Mouse (Mus musculus) activated CD4-positive, CD25-positive, alpha-beta regulatory T cell, adult 4 months (primary cell): ENCODE measurements around the gene Ralgapa2. TPM values are rescaled to one million over a fixed set of nuclear protein-coding genes. Genes with fewer than 3 reads are reported as not detected.

Source experiments
- ATAC-seq: one replicate; pipeline ENCODE4 v1.8.0; 2017
- polyA plus RNA-seq, 2 experiments: library from polyadenylated mRNA; unstranded; fragments of 100-300 nt; shearing (Covaris generic); gene quantifications; one replicate each; pipeline ENCODE4 v1.2.1; 2017

Gene Ralgapa2
- polyA plus RNA-seq, 2 experiments from 2014 or later, result 9.3 to 12.0 TPM

DNA sequence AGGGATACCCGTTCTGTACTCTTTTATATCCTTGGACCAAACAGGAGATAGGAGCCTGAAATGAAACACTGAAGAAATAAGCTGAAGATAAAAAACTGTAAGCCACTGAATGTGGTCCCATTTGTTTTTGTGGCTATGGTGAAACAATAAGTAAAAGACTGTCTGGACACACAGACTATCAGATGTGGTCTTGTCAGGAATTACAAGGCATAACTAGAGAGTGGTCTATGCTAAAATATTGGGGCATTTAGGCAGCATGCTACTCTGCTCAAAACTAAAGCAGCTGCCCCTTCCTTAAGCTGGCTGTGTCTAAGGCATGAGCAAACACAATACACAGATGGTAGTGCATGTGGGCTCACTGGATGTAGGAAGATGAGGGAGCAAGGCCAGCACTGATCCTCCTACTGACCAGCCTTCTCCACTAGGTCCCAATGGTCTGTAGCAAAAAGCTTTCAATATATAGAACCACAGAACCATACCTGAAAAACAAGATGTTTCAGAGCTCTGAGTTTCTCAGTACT lies 211.6 kb downstream of the Ralgapa2 start:
- ATAC-seq, result no peak

DNA sequence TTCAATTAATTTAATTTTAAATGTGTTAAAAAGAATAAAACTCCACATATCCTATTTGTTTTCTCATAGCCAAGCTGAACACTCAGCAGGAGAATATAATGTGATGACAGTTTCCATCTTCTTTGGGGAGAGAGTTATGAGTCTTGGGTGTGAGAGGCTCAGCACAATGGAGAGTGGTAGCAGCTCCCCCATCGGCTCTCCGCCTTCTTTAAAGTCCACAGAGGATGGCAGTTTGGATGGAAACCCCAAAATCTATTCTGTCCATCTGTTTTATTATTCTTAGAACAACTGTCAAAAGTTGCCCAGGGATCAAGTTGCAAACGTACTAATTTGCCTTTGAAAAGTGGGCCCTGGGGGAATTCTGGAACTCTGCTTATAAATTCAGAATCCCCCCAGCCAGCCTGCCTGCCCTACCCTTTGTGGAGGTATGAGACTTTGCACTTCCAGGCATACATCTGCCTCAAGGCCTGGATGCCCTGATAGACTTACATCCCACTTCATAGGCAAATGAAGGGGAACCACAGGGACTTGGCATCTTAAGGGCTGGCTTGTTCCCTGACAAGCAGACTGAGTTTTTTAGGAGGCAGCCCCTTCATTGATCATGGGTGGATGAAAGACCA lies 212.2 kb downstream of the Ralgapa2 start:
- ATAC-seq, result no peak

DNA sequence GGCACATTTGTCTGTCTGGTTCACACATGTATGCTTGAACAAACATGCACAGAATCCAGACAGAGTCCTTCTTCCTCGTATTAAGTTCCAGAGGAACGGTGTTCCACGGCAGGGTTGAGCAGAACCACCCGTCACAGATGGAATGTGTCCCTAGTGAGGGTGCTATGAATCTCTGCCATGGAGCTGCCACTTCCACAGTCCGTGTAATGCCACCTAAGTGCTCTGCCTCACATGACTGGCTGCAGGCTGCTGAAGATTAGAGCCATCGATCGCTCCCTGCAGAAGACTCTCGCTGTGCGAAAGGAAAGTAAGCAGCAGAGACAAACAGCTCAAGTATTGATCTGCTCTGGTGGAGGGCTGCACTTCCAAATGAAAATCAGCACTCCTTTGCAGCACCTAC lies 218.6 kb downstream of the Ralgapa2 start:
- ATAC-seq, result no peak

- ATAC-seq, result no peak
Measured at GRCm38 (mm10) chr2:146290871-146291637, 221.1 kb downstream of the Ralgapa2 start.

GRCm38 (mm10) chr2:146290366-146290765 lies 221.8 kb downstream of the Ralgapa2 start:
- ATAC-seq, result no peak

DNA sequence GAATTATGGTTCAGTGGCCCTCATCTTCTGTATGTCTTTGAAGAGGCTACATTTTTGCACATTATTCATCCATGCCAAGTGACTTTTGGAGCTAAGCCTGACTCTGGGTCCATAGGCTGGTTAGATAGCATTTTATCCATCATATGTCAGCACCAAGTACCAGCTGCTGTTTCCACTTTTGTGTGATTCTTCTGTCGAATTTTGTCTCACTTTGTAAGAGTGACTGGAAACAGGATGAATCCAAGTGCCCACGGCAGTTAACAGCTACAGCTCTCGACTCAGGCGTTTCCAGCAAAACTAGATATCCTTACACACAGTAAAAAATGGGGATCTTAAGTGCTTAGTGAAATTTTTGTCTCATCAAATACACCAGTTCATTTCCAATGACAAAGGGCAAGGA lies 222.8 kb downstream of the Ralgapa2 start:
- ATAC-seq, result no peak

- no peak for ATAC-seq
Measured at GRCm38 (mm10) chr2:146288326-146288725, 223.8 kb downstream of the Ralgapa2 start.

DNA sequence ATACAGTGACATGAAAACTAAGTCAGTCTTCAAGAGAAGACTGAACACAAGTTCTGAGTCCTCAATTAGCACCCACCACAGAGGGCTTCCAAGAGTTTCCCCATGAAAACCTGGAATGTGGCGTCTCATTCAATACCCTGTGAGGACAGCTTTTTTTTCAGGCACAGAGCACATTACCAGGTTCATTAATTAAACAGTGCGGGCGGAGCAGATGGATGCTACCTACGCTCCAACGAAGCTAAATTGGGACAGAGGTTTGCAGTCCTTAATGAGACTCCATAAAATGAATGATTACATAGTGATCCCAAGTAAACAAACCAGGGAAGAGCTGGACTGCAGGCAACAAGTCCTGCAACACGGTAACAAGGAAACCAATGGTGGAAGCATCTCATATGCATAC lies 224.6 kb downstream of the Ralgapa2 start:
- no peak for ATAC-seq

DNA sequence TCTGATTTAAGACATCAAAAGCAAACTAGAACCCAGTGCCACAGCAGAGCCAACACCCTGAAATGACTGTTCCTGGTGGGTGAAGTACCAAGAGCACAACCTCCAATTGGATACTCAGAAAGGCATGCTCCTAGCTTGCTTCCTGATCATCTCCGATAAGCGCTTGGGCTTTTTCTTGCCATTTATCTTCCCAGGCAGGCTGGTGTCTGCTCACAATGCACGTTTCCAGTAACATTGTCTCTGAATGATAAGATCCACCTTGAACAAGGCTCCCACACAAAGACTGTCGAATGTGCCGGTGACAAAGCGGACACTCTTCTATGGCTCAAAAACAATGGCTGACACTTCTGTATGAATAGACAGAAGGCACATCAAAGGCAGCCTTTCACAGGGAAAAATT lies 230.8 kb downstream of the Ralgapa2 start:
- ATAC-seq, result no peak

- ATAC-seq, result no peak
Measured at GRCm38 (mm10) chr2:146280921-146281274, 231.2 kb downstream of the Ralgapa2 start.

- no peak for ATAC-seq
Measured at GRCm38 (mm10) chr2:146280221-146280920, 231.8 kb downstream of the Ralgapa2 start.

- ATAC-seq, result no peak
Measured at GRCm38 (mm10) chr2:146279430-146280220, 232.5 kb downstream of the Ralgapa2 start.

DNA sequence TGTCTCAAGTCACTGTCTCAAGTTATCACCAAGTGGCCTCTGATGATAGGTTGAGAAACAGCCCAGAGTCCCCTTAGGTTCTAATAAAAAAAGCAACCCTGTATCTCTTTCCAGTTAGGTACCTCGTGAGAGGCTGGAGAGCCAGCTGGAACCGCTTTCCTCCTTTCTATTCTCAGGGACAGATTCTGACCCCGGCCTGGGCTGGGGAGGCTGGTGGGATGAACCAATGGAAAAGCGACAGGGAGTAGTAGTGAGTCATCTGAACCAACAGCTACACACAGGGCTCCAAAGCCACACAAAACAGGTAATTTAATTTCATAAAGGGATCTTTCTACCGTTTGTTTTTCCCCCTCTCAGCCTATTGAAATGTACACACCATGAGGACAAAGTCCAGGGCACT lies 233.8 kb downstream of the Ralgapa2 start:
- ATAC-seq, result no peak

GRCm38 (mm10) chr2:146266539-146266938 lies 245.6 kb downstream of the Ralgapa2 start:
- no peak for ATAC-seq

DNA sequence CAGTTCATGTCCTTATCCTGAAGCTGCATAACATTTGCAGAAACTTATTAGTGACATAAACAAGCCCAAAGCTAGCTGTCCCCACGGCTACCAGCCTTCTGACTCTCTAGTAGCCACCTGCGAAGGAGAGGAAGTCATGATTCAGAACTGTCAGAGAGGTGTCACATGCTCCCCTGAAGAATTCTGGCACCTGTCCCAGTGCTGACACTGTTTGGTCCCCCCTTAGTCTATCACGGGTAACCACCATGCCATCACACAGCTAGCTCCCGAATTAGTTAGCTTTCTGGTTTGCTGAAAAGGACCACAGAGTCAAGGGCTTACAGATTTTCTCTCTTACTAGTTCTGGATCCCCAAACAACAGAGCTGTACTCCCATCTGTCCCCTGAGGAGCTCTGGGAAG lies 247.1 kb downstream of the Ralgapa2 start:
- no peak for ATAC-seq

GRCm38 (mm10) chr2:146262966-146263365 lies 249.2 kb downstream of the Ralgapa2 start:
- ATAC-seq, result no peak

DNA sequence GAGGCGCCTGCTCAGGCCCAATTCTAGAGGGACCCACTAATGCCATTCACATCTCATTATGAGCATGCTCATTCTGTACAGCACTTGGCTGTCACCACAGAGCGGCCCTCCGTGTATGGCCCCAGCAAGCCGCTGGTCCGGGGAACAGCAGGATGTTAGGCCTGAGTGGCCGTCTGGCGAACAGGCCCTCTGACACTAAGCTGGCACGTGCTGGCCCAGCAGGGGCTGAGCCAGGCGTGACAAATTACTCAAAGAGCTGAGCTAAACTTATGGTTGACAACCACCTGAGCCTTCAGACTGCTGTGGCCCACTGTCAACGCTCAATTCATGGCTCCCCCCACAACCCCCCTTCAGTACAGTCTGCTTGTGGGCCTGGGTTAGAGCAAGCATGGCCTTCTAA lies 249.9 kb downstream of the Ralgapa2 start:
- no peak for ATAC-seq

- no peak for ATAC-seq
Measured at GRCm38 (mm10) chr2:146261146-146261545, 251.0 kb downstream of the Ralgapa2 start.

DNA sequence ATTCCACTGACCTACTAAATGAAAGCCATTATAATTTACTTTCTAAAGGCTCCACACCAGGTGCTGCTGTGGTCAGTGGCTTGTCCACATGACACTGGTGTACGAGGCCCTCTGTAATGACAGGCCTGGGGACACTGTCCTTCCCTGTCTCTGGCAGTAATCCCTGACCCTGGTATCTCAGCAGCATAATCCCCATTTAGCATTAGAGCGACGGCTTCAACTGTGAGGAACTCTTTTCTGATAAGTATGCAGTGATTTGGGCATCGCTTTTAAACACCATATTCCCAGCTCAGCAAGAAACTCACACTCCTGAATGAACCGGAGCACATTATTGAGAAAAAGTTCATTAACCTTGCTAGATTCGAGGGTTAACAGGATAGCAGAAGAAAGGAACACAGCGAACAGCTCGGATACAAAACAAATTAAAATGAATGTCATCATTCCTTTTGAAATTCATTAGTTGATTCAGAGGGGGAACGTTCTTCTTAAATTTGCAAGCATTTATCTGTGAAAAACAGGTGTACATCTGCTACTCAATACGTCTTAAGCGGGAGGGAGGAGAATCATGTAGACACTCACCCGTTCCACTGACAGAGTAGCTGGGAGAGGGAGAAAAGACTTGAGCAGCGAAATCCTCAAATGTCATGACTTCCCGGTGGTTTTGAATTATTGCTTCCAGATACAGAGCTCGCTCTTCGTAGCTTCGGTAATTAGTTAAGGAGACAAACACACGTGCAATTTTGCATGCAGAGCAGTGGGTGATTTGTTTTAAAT lies 252.2 kb downstream of the Ralgapa2 start:
- no peak for ATAC-seq

DNA sequence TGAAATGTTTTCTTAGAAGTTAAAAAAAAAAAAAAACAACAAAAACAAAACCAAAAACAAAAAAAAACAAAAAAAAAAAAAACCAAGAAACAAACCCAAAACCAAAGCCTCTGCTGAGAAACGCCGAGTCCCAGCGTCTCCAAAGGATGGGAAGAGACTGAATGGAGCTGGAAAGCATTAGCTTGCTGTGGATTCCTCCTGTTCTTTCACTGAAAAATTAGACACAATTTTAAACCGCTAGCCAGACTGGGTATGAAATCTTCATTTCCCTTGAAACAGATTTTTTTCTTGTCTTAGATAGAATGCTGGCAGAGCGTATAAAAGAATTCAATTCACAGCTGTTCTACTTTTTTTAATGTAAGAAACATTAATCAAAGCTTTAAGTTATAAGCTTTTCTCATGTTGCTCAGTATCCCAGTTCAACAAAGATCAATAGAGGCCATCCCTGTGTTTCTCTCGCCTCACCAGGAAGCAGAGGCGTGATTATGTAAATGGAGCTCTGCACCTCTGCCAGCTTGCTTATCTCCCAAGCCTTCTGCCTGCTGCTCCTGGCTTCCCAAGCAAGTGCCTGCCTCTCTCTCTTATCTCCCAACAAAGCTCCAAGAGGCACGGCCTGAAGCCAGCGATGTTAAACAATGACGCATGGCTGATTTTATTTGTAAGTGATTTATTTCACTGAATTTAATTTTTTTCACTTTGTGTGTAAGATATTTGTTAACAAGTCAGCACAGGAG lies 253.2 kb downstream of the Ralgapa2 start:
- no peak for ATAC-seq

- no peak for ATAC-seq
Measured at GRCm38 (mm10) chr2:146257609-146258008, 254.5 kb downstream of the Ralgapa2 start.
